Mouse (Mus musculus) ES-Bruce4 (cell line): Measurements from ENCODE around the gene Prep.

Experiments
- CTCF ChIP-seq: IDR thresholded peaks from one replicate; pipeline ENCODE4 v1.8.1; 2011; ENCODE audit warnings: low read depth, low read length
- EP300 ChIP-seq: IDR thresholded peaks from 2 replicates; pipeline ENCODE4 v1.6.1; 2011; ENCODE audit warnings: low read depth, low read length; ENCODE audit not compliant: insufficient read depth
- POLR2A ChIP-seq: IDR thresholded peaks from one replicate; pipeline ENCODE4 v1.8.1; 2011; ENCODE audit warnings: low read length; ENCODE audit not compliant: insufficient read depth

DNA sequence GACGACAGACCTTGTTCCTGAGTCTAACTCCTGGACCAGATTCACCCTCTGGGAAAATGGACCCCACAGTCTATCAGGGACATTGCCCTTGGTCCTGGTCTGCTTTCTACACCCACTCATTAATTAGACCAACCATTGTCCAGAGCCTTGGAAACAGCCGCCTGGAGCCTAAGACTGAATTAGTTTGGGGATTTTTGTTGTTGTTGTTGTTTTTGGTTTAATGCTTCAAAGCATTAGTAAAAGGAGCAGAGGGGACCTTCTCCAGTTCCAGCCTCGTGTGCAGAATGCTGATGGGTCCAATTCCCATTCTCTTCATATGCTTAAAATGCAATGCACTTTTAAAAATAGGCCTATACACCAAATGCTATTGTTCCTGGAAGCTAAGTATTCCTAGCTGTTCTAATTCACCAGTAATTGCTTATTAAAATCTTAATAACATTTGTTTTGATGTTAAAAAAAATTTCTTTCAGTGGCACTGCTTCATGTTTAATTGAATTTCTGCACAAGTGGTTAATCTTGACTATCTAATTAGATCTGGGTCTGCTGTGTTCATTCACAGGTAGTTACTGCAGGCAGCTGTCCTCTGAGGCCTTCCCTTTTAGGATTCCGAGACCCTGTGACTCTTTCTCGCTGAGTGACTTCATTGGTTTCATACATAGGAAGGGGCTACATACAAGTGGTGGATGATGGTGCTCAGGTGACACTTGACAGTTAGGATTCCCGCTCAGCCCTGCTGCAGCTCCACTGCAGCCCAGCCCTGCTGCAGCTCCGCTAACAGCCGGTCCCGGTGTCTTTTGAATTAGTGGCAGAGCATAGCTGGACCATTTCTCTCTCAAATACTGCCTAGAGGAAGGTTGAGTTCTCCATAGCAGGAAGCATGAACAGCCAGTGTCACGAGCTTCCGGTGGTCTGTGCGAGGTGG, 85.0 kb downstream of the Prep start:
- TF ChIP-seq CTCF = no peak
- TF ChIP-seq EP300 = no peak
- no peak for TF ChIP-seq POLR2A
